Mouse (Mus musculus) cerebellum, adult 8-10 months (tissue): Measurements from ENCODE around the gene Tecpr2.

Source experiments
- DNase-seq: peaks from one replicate; pipeline ENCODE4 v3.0.0; 2022

Tecpr2 gene

DNA sequence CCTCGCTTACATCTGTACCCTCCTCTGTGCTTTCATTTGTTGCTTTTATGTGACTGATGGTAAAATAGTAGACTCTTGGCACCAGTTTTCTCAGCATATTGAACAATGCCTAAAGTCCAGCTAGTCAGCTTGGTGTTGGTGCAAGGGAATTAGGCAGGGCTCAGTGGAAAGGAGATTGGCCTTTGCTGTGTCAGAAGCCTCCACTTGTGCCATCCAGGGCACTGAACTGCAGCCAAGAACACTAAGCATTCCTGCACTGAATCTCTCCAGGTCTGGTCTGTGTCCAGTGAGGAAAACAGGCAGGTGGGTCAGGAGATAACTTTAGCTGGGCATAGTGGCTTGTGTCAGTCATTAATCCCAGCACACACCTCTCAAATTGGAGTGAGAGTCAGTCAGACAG, 60.3 kb downstream of the Tecpr2 start:
- DNase-seq, result no peak

DNA sequence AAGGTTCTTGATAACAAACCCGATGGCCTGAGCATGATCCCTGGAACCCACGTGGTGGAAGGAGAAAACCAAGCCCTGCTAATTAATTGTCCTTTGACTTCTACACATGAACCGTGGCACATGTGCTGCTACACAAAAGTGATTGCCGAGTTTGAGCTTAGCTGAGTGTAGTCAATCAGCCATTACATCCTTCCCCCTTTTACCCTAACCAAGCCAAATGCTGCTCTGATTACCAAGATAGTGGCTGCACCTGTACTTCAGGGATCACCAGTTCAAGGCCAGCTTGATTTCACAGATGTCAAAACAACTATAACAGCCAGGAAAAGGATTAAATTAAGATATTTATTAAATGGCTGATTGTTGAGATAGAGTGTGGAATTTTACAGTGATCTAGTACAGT, 61.1 kb downstream of the Tecpr2 start:
- DNase-seq, result no peak

DNA sequence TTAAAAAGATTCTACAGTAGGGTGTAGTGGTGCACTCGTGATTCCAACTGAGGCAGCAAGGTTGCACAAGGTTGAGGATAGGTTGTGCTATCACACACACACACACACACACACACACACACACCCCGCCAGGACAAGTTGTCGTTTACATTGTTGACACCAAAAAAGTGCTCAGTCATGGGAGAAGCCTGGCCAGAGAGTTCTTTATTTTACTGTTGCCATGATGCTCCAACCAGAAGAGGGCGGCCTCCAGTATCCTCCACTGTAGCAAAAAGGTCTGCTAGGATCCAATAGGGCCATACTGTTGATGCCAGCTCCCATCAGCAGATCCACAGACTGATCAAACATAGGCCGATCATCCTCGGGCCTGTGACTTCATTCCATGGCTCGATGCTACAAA, 62.2 kb downstream of the Tecpr2 start:
- DNase-seq, result no peak

DNA sequence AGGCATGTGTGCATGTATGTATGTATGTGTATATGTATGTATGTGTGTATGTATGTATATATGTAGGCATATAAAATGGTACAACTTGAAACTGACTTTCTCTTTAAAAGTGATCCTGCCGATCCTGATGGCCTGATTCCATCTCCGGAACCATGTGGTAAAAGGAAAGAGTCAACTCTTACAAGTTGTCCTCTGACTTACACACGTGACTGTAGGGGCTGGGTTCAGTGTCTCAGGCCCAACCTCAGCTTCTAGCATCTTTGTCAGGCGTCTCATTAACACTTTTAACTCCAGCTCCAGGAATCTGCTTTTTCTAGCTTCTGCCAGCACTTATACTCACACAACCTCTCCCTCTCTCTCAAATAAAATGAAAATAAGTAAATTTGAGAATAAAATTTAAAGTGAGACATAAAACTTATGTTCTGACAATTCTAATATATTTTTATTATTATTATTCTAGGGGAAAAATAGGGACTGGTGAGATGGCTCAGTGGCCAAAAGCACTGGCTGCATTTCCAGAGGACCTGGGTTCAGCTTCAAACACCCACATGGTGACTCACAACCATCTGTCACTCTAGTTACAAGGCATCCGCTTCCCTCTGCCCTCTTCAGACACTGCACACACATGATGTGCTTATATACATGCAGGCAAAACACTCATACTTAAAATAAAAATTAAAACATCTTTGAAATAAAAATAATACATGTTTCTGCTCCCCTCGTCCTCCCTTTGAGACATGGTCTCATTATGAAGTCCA, 63.7 kb downstream of the Tecpr2 start:
- DNase-seq, result peak; percentile 59

DNA sequence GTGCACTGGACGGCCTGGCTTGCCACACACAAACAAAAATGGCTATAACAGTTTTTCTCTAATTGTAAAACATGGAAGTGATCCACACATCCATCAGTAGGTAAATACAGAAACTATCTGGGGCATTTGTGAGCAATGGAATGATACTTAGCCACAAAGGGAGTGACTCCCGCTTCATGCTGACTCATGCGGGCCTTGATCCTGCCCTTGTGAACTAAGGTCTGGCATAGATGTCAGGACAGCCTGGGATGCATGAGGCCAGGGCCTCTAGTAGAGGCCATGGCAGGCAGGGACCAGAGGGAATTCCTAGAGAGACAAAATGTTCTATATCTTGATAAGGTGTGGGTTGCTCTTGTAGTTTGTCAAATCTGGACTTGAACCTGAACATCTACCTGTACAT, 64.4 kb downstream of the Tecpr2 start:
- DNase-seq, result no peak

DNA sequence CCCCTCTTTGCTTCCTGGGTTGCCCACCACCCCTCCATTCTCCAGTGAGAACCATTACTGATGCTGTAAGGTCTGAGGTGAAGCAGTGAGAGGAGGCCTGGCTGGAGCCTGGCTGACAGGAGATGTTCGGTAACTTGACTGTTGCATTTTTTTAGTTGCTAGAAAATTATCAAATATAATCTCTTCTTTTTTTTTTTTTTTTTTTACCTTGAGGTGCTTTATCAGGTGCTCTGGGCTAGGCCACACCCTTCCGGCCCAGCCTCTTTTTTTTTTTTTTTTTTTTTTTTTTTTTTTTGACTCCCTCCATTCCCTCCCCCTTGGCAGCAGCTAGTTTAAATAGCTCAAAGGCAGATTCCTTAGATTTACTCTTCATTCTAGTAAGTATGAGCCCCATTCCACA, 64.8 kb downstream of the Tecpr2 start:
- no peak for DNase-seq

DNA sequence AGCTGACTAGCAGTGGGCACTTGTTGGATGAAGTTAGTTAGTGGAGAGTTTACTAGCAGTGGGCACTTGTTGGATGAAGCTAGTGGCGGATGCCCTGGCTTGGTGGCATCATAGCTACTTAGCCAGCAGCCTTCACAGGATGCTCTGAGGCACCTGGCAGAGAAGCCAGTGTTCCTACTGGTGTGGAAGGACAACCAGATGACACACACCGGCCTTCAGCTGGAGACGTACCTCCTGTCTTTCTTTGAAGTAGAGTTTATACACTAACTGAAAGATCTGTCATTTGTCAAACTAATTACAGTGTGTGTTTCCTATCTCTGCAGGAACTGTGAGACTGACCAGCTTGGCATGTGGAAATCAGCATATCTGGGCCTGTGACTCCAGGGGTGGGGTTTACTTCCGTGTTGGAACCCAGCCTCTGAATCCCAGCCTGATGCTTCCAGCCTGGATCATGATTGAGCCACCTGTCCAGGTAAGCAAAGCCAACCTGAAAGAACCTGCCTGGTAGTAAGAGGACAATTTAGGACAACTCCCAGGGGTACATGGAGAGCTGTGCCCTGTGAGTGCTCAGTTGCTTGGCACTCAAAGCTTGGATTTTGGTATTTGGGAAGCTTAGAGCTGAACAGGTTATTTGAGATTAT, 65.4 kb downstream of the Tecpr2 start:
- peak; percentile 57 for DNase-seq

DNA sequence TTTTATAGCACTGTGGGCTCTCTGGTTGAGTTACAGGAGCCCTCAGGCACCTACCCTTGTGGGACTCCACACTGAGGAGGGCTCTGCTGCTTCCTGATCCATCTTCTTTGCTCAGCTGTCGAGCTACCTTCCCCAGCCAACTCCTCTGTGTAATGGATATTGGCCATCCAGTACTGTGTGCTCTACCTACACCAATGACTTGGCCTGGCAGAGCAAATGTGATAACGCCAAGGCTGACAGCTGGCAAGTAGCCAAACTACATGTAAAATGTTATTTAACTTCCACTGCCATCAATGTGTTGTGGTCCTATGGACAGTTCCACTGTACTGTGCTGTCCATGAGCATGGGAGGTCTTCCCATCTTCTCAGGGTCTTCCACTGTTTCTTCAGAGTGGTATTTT, 72.9 kb downstream of the Tecpr2 start:
- no peak for DNase-seq

DNA sequence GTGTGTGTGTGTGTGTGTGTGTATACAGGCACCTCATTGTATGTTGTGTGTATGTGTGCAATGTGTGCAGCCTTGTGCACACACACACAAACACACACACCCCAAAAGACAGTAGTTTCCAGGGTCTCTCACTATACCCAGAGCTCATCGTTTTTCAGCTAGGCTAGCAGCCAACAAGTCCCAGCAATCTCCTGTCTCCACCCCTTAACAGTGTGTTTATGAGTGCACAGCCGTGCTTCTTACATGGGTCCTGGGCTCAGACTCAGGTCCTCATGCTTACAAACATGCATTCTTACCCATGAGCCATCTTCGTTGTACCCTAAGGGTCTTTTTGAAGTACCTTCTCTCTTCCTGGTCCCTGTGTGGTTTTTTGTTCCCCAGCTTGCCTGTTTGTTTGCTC, 76.4 kb downstream of the Tecpr2 start:
- DNase-seq, result no peak

DNA sequence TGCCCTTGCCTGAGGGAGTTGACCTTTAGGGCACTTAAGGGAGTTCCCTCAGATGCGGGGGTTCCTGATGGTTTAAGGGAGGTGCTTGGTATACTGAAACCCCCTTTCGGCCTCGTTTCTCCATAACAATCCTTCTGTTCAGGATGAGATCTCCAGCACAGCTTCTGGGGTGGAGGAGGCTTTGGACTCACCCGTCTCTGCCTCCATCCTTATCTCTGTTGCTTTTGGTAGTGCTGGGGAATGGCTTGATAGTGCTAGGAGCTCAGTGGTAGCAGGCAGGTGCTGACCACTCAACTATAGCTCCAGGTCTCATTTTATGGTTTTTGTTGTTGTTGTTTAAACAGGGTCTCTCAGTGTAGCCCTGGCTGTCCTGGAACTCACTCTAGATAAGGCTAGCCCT, 77.0 kb downstream of the Tecpr2 start:
- DNase-seq, result no peak

DNA sequence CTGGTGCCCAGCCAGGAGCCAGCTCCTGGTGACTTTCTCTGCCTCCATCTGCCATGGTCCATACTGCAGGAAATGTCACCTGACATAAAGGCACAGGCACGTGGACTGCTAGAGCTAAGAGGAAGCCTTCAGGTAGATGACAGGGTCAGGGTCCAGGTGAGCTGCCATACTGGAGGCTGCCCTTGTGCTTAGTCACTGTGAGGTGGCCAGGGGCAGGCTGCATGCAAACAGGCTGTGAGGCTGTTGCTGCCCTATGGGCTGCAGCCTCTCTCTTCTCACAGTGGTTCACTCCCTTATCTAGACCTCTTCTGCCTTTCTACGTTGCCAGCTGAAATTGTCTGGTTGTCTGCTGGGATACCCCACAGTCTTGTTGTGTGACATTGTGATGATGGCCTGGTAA, 78.1 kb downstream of the Tecpr2 start:
- DNase-seq, result no peak

DNA sequence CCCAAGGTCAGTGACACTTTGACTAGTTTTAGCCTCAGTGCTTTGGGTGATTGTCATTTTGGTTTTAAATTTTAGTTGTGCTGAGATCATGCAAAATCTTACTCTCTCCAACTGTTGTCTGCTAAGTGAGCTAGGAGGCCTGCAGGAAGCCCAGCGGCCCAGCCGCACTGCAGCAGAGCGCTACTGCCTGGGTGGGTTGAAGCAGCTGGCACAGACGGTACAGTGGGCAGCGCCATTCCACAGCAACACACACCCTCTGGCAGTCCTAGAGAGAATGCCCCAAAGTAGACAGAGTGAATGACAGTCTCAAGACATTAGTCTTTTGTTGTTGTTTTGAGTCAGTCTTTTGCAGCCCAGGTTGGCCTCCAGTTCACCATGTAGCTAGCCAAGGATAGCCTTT, 81.3 kb downstream of the Tecpr2 start:
- DNase-seq, result no peak

DNA sequence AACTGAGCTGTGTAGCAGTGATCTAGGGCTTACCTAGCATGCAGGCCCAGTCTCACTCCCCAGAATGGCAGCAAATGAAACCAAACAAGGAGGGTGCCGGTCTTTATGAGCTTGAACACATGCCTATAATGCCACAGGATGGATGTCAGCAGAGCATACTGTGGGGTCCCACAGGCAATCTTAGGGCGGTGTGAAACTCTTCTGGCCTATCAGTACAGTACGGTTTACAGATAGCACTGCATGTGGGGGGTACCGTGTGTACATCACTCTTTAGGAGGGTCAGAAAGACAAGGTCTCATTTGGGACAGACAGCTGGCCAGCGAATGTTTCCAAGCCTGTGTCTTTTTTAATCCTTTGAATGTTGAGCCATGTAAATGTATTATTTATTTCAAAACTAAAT, 82.9 kb downstream of the Tecpr2 start:
- no peak for DNase-seq

DNA sequence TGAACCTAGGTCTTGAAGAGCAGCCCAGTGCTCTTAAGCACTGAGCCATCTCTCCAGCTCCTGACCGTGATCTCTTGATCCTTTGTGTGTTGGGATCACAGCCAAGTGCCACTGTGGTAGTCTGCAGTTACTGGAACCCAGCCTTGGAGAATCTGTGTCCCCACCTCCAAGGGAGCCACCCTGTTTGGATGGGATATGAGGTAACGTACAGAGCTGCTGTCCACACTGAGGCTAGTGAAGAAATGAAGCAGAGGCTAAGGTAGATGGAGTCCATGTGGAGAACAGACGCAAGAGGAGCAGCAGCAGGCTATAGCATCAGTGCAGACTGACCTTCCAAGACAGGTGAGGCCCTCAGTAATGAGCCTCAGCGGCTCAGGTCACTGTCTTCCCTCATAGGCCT, 84.8 kb downstream of the Tecpr2 start:
- no peak for DNase-seq

DNA sequence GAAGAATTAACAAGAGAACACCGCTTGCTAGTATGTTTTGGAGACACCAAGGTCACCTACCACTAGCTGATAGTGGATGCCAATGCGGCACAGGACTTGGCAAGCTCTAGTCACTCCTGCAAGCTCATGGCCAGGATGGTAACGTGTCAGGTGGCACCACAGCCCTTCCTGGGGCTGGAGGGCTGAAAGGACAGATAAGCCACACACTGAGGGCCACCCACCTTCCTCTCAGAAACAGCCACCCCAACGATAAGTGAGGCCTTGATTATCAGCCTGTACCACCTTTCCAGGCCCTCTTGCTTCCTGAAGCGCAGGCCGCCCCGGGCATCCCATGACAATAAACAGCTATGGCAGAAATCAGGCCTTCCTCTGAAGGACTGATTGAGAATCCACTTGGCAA, 85.2 kb downstream of the Tecpr2 start:
- DNase-seq, result no peak

DNA sequence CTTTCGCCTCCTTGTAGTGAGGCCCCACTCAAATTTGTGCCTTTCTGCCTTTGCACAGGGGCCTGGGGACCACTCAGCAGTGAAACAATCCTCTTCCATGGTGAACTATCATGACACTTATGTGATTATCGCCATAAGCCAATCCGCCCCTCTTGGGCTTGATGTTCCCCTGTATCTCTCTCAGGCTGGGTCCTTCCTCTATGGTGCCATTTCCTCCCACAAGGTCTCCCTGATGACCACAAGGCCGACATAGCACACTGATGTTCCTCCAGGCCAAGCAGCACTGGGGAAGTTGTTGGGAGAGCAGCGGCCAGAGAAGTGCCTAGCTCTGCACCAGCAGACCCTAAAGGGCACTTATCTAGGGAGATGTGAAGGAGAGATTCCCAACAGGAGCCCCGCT, 85.7 kb downstream of the Tecpr2 start:
- DNase-seq, result no peak

DNA sequence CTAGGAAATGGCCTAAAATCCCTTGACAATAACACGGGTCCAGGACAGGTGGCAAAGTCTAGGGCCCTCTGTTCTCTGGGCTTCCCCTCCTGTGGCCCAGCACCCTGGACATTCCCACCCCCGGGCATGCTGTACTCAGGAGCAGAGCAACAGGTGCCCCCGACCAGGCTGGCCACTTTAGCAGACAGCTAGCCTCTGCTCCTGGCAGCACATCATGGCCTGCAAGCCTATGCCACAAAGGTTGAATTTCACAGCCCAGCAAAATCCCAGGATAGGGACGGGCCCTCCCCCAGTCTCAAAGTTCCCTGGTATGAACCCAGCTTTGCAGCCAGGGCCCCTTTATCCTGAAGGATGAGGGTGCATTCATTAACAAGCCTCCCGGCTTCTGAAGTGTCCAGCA, 86.3 kb downstream of the Tecpr2 start:
- no peak for DNase-seq

DNA sequence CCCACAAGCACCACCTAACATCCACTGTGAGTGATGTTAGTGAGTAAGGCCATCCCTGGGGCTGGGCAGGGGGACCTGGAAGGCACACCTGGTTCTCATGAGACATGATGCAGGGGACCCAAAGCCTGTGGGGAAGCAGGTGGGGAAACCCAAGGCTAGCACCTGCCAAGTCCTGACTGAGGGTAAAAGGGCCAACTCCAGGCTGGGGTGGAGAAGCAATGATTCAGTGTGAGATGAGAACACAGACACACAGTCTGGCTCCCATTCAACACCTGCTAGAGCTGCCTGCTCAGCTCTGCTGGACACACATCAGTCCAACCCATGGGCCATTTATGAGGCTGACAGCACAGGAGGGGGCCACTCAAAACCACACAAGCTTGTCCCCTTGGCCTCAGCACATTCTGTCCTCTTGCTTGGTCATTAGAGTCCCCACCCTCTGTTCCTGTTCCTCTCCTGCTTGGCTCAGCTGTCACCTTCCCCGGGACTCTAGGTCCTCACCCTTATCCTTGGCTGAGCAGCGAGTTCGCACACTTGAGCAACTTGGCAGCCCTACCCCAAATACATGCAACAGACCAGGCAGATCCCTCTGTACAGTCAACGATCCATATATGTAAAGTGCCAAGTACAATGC, 86.9 kb downstream of the Tecpr2 start:
- DNase-seq, result peak; percentile 39

DNA sequence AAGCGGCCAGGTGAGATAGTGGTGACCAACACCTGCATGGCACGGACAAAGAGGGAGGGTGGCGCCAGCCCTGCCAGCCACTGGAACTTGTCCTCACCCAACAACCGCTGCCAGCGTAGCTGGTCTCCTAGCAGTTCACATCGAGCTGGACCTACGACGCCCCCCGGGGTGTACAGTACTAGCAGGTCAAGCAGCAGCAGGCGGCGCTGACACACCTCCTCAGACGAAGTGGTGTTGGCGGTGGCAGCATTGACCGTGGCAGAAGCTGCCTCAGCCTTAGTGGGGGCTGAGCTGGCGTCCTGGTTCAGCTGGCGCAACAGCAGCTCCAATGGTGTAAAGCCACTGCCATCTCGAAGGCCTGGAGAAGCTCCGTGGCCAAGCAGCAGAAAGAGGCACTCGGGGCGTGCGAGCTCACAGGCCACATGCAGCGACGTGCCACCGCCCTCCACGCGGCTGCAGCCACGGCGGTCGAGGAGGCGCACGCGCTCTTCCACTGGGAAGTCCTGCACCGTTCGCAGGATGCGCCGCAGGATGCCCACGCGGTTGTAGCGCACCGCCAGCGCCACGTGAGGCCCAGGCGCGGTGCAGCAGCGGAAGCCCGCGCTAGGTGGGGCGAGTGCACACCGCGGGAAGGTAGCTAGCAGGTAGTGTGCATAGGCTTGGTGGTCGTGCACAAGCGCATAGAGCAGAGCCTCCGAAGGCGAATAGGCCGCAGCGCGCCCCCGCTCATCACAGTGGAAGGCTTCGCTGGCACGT, 87.7 kb downstream of the Tecpr2 start:
- DNase-seq, result no peak

DNA sequence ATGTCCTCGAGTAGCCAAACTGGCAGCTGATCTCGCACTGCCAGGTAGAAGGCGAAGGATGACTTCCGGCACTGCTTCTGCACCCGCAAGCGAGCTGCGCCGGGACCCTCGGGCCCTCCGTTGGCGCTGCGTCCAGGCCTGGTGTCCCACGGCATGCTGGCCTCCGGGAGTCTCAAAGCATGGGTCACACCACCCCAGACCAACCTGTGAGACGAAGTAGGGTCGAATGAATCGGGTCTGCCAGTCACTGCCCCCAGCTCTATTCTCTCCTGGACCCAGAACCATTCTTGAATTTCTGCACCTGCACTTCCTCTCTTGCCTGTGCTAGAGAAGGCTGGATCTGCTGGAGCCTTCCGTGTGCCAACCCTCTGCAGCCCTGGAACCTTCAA, 88.3 kb downstream of the Tecpr2 start:
- peak; percentile 34 for DNase-seq

DNA sequence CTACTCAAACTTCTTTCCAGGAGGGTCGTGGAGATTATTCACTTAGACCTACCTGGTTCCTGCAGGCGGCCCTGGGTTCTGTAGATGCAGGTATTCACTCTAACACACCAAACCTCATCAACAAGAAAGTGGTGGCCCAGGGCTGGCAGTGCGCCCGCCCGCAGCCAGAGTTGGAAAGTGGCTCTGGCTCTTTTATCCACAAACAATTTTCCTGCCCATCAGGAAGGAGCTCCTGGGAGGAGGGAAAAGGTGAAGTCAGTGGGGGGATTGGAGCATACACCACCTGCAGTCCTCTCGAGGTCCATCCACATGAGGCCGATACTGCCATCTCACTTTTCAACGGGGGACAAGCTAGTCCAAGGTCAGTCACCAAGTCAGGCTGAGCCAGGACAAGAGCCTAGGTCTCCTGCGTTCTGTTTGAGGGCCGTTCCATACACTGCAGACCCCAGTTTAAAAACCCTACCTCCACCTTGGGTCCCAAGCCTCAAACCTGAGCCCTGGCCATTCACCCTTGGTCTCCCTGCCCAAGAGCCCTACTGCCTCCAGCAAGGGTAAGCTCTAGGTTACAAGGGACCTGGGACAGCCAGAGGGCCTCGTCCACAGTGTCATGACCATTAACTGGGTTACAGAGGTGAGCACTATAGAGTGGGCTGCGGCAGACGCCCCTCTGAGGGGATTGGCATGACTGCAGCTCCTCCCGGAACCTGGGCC, 89.0 kb downstream of the Tecpr2 start:
- peak; percentile 61 for DNase-seq

DNA sequence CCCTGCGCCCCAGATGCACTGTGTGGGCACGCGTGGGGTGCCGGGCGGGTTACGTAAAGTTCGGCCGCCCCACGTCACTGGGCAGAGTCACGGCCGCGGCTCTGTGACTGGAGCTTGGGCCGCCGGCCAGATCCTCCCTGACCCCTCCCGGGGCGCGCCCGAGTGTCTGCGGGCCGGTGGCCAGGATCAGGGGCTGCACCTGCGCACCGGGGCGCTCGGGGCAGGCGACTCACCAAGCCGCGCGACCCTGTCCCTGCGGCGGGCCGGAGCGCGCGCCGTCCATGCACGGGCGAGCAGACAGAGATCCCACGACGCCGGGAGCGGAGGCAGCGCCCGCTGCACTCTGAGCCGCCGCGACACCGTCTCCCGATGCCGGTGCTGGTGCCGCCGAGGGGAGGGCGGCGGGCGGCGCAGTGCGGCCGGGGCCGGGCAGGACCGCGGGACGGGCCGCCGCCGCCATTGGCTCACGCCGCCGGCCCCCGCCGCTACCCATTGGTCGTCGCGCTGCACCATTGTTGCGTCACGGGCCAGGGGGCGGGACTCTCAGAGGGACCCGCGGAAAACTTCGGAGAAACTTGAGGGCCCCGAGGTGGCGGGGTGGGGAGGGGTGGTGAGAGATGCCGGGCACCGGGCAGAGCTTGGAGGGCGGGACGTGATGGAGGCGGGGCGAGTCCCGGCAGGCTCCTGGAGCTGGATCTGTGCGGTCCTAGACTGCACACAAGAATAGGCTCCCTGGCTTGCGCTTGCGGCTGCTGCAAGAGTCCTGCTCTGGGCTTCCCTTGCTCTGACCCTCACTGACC, 89.7 kb downstream of the Tecpr2 start, which contains the start of gene Ankrd9:
Gene Ankrd9, minus strand, starts transcription at position 434 of the 800 bp plus-strand sequence.
- peak; percentile 91 for DNase-seq
